Mouse (Mus musculus): ENCODE data around the gene Fam161a. TPM values are rescaled to one million over a fixed set of nuclear protein-coding genes. Genes with fewer than 3 reads are reported as not detected.
"Not testable (repeated sequence)": the region's sequence is repeated elsewhere in the genome, so short reads cannot be mapped to it uniquely, and the experiment has no call there.

Gene Fam161a
- total RNA-seq, 2 experiments from 2014 or later: 0.62 to 0.71 TPM

GRCm38 (mm10) chr11:23047663-23048582 is 40.6 kb downstream of the Fam161a start:
- peak; percentile 68 for ATAC-seq (replicated peaks; ENCODE audit: poor library complexity)

GRCm38 (mm10) chr11:23049642-23050041 is 42.3 kb downstream of the Fam161a start:
- ATAC-seq (replicated peaks; ENCODE audit: poor library complexity): no peak

GRCm38 (mm10) chr11:23052353-23052752 is 45.0 kb downstream of the Fam161a start:
- ATAC-seq (replicated peaks; ENCODE audit: poor library complexity): no peak

GRCm38 (mm10) chr11:23063153-23063552 is 55.8 kb downstream of the Fam161a start:
- 0 out of 2 replicates have a peak, but pooled peaks have one; percentile 10 for ATAC-seq (replicated peaks; ENCODE audit: poor library complexity)

GRCm38 (mm10) chr11:23063857-23064256 is 56.5 kb downstream of the Fam161a start:
- ATAC-seq (replicated peaks; ENCODE audit: poor library complexity): no peak

- not testable (repeated sequence) for ATAC-seq (replicated peaks; ENCODE audit: poor library complexity)
Measured at GRCm38 (mm10) chr11:23064276-23064675, 56.9 kb downstream of the Fam161a start.

- no peak for ATAC-seq (replicated peaks; ENCODE audit: poor library complexity)
Measured at GRCm38 (mm10) chr11:23065167-23065668, 57.9 kb downstream of the Fam161a start.

- peak; percentile 97 for ATAC-seq (replicated peaks; ENCODE audit: poor library complexity)
Measured at GRCm38 (mm10) chr11:23067395-23068136, 60.2 kb downstream of the Fam161a start.

GRCm38 (mm10) chr11:23068201-23068600 is 60.9 kb downstream of the Fam161a start:
- ATAC-seq (replicated peaks; ENCODE audit: poor library complexity): no peak

- not testable (repeated sequence) for ATAC-seq (replicated peaks; ENCODE audit: poor library complexity)
Measured at GRCm38 (mm10) chr11:23068986-23069385, 61.7 kb downstream of the Fam161a start.

GRCm38 (mm10) chr11:23074841-23075240 is 67.5 kb downstream of the Fam161a start:
- ATAC-seq (replicated peaks; ENCODE audit: poor library complexity): no peak

GRCm38 (mm10) chr11:23078541-23078940 is 71.2 kb downstream of the Fam161a start:
- ATAC-seq (replicated peaks; ENCODE audit: poor library complexity): no peak

Other genes starting within 250 kb of the Fam161a start
- gene B3gnt2, start 146.6 kb upstream of the Fam161a start, total RNA-seq (2015): 6.4 and 8.6 TPM in 2 replicates
- gene B3gnt2, start 146.6 kb upstream of the Fam161a start, total RNA-seq (2017): 14.7 and 17.9 TPM in 2 replicates
- gene Zrsr1, start 35.5 kb upstream of the Fam161a start, total RNA-seq (2015): 4.0 and 7.0 TPM in 2 replicates
- 10.3 and 11.2 TPM in 2 replicates for gene Zrsr1, start 35.5 kb upstream of the Fam161a start, total RNA-seq (2017)
- 77.6 and 83.1 TPM in 2 replicates for gene Gm28048, start 25.4 kb upstream of the Fam161a start, total RNA-seq (2015)
- gene Gm28048, start 25.4 kb upstream of the Fam161a start, total RNA-seq (2017): 52.7 and 59.5 TPM in 2 replicates
- 141 and 159 TPM in 2 replicates for gene Commd1, start 25.1 kb upstream of the Fam161a start, total RNA-seq (2015)
- 89.6 and 105 TPM in 2 replicates for gene Commd1, start 25.1 kb upstream of the Fam161a start, total RNA-seq (2017)
- 346 and 370 TPM in 2 replicates for gene Cct4, start 17.0 kb upstream of the Fam161a start, total RNA-seq (2015)
- 218 and 319 TPM in 2 replicates for gene Cct4, start 17.0 kb upstream of the Fam161a start, total RNA-seq (2017)
- gene Xpo1, start 248.5 kb downstream of the Fam161a start, total RNA-seq (2015): 139 and 148 TPM in 2 replicates
- gene Xpo1, start 248.5 kb downstream of the Fam161a start, total RNA-seq (2017): 214 and 253 TPM in 2 replicates

Data from megakaryocyte progenitor cell, adult 5-6 weeks (primary cell).